21 mouse cellular contexts compared by ENCODE assay signal in genomic region chr1:152648052-152648451, GRCm38 (mm10).
"Had no signal": no experiment of that assay in that cellular context is flagged by ENCODE, and none has a peak within 500 bp of the region (broad histone marks: within the 10 kb centered on the region; RNA-seq: fewer than 3 reads in every experiment).

No protein-coding gene starts in this region.

- DNase-seq: gastrocnemius, postnatal 14 days; heart, postnatal 14 days; heart, postnatal 4 days; kidney, adult 18-20 months; kidney, adult 8-10 months; kidney, postnatal 10 days; kidney, postnatal 25 days; kidney, postnatal 4 days; liver; liver, embryonic 13.5 days; liver, postnatal 0 days had no signal

- H3K27me3 ChIP-seq: heart, embryonic 12.5 days; hindbrain, embryonic 12.5 days; intestine, embryonic 15.5 days; limb, embryonic 12.5 days; liver, embryonic 13.5 days; liver, embryonic 15.5 days had no signal

- H3K9me3 ChIP-seq: heart, embryonic 12.5 days; hindbrain, embryonic 10.5 days; hindbrain, embryonic 12.5 days; intestine, embryonic 15.5 days; limb, embryonic 10.5 days; limb, embryonic 12.5 days; liver, embryonic 13.5 days; liver, embryonic 15.5 days had no signal

- H3K36me3 ChIP-seq: heart, embryonic 12.5 days; hindbrain, embryonic 10.5 days; hindbrain, embryonic 12.5 days; intestine, embryonic 15.5 days; limb, embryonic 10.5 days; limb, embryonic 12.5 days; liver, embryonic 13.5 days; liver, embryonic 15.5 days had no signal

- H3K27ac ChIP-seq: hindbrain, embryonic 10.5 days; hindbrain, embryonic 12.5 days; hindbrain, embryonic 14.5 days; intestine, embryonic 15.5 days; layer of hippocampus, adult 2 months; left cerebral cortex, adult 2 months; limb, embryonic 10.5 days; limb, embryonic 12.5 days; liver, embryonic 13.5 days; liver, embryonic 15.5 days had no signal

- H3K4me1 ChIP-seq: intestine, embryonic 15.5 days; limb, embryonic 10.5 days; limb, embryonic 12.5 days; liver, embryonic 13.5 days; liver, embryonic 15.5 days had no signal

- H3K4me3 ChIP-seq: heart, embryonic 12.5 days; hindbrain, embryonic 10.5 days; hindbrain, embryonic 12.5 days; intestine, embryonic 15.5 days; layer of hippocampus, adult 2 months; left cerebral cortex, adult 2 months; limb, embryonic 10.5 days; limb, embryonic 12.5 days; liver, embryonic 13.5 days; liver, embryonic 15.5 days had no signal
